Mouse (Mus musculus) liver, postnatal 0 days (tissue): ENCODE measurements around the gene Duox2. TPM values are rescaled to one million over a fixed set of nuclear protein-coding genes. Genes with fewer than 3 reads are reported as not detected.

Experiments
- ATAC-seq: fragments of 200-750 bp; cut with Nextera tagmentation; 2 replicates; pipeline ENCODE4 v1.8.0; 2017; ENCODE audit warnings: mild to moderate bottlenecking, moderate library complexity
- DNase-seq: peaks from one replicate; pipeline ENCODE4 v3.0.0-alpha.2; 2016
- H3K27ac ChIP-seq: fragments of 300-500 bp; sonication (generic); 2 replicates; pipeline ENCODE4 v1.5.1; 2014; ENCODE audit warnings: antibody characterized with exemption, moderate library complexity, mild to moderate bottlenecking, low read depth
- H3K27me3 ChIP-seq: fragments of 300-500 bp; sonication (generic); 2 replicates; pipeline ENCODE4 v1.6.1; 2014; ENCODE audit warnings: low read length, control low read depth, mixed read lengths; ENCODE audit not compliant: insufficient read depth
- H3K36me3 ChIP-seq: fragments of 300-500 bp; sonication (generic); replicated peaks from 2 replicates; pipeline ENCODE4 v1.6.1; 2014; ENCODE audit warnings: mild to moderate bottlenecking, control low read depth, low read length, moderate library complexity, mixed read lengths; ENCODE audit not compliant: insufficient read depth
- H3K4me1 ChIP-seq: fragments of 300-500 bp; sonication (generic); 2 replicates; pipeline ENCODE4 v1.6.1; 2014; ENCODE audit warnings: antibody characterized with exemption, mild to moderate bottlenecking, control low read depth; ENCODE audit not compliant: insufficient read depth
- H3K4me2 ChIP-seq: fragments of 300-500 bp; sonication (generic); 2 replicates; pipeline ENCODE4 v1.6.1; 2014; ENCODE audit warnings: low read depth, mild to moderate bottlenecking, low read length, moderate library complexity, mixed read lengths
- H3K4me3 ChIP-seq: fragments of 300-500 bp; sonication (generic); 2 replicates; pipeline ENCODE4 v1.5.1; 2014; ENCODE audit warnings: low read depth, low read length
- H3K9ac ChIP-seq: fragments of 300-500 bp; sonication (generic); replicated peaks from 2 replicates; pipeline ENCODE4 v1.6.1; 2014; ENCODE audit warnings: mild to moderate bottlenecking, moderate library complexity
- H3K9me3 ChIP-seq: fragments of 300-500 bp; sonication (generic); 2 replicates; pipeline ENCODE4 v1.6.1; 2016; ENCODE audit warnings: mild to moderate bottlenecking, control low read depth, low read length, mixed read lengths
- CTCF ChIP-seq: sonication (generic); IDR thresholded peaks from 2 replicates; pipeline ENCODE4 v1.5.1; 2016; ENCODE audit warnings: antibody characterized with exemption, low read depth
- EP300 ChIP-seq: IDR thresholded peaks from 2 replicates; pipeline ENCODE4 v1.6.1; 2016; ENCODE audit warnings: antibody characterized with exemption, low read depth, mild to moderate bottlenecking
- WGBS: fragments of 180-500 bp; shearing (Covaris S2); extraction: QIAGEN DNeasy Blood & Tissue Kit; methylation state at CpG from one replicate; pipeline ENCODE4 v1.1.7; 2014; ENCODE audit not compliant: insufficient replicate concordance; 5-methylcytosine and 5-hydroxymethylcytosine counted together
- polyA plus RNA-seq: library from polyadenylated mRNA; unstranded; fragments of >200 nt; fragmentation: Nextera tagmentation; extraction: Ambion mirVana; gene quantifications from 2 replicates; pipeline ENCODE4 v1.2.1, GENCODE M21; 2015

Gene Duox2
- polyA plus RNA-seq, 1 experiment from 2014 or later = 0.02 TPM

DNA sequence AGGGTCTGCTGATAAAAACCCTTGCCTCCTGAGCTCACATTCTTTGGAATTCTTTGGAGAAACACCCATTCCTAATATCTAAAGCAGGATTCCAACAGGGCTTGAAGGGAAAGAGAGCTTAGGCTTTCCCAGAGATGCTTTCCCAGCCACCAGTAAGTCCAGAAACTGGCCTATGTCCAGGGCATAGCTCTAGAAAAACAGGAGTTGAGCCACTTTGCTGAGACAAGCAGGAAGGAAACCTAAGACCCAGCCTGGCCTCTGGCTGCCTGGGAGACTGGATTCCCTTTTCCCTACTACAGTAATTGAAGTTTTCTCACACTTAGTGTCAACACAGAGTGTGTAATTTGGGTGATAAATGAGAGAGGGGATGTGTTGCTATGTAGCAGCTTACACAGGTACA is 61.9 kb downstream of the Duox2 start:
- ATAC-seq (no peak), DNase-seq (no peak)
- no peaks in the 10 kb centered on the region for H3K27me3 ChIP-seq
- H3K36me3 ChIP-seq = no peaks in the 10 kb centered on the region; the same call in 1 of the 2 replicates
- TF ChIP-seq EP300 (no peak), CTCF (no peak)
- no peaks in the 10 kb centered on the region for H3K9me3 ChIP-seq
- H3K4me2 ChIP-seq = peak overlapping the region; percentile 90
- H3K4me3 ChIP-seq = peak overlapping the region; percentile 71
- 0 out of 2 replicates have a peak overlapping the region, but pooled peaks have one; percentile 11 for H3K9ac ChIP-seq
- peak overlapping the region; percentile 90 for H3K27ac ChIP-seq
- peaks cover 24% of the 10 kb centered on the region for H3K4me1 ChIP-seq

DNA sequence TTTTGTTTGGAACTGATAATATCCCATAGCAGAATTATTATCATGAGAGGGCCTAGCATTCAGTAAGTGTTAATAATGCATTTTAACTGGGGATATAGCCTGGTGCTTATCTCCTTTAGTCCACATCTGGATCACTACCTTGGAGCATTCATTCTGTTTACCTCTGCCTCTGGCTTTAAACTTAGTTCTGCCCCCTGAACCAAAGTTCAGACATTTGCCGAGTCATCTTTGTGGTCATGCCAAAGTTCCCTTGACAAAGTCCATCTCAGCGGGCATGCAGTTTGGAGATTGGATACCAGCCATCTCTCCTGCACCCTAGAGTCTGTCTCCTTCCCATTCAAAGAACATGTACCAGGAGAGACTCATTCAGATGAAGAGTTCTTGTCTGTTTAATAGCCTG is 62.8 kb downstream of the Duox2 start:
- peak; percentile 62 for ATAC-seq
- peak overlapping the region; percentile 90 for H3K4me2 ChIP-seq
- no peaks in the 10 kb centered on the region for H3K9me3 ChIP-seq
- DNase-seq = peak; percentile 59
- peaks cover 24% of the 10 kb centered on the region for H3K4me1 ChIP-seq
- H3K27ac ChIP-seq = peak overlapping the region; percentile 90
- peak overlapping the region; percentile 76 for H3K9ac ChIP-seq
- peak overlapping the region; percentile 71 for H3K4me3 ChIP-seq
- TF ChIP-seq EP300 (peak; percentile 70), CTCF (no peak)
- H3K36me3 ChIP-seq = no peaks in the 10 kb centered on the region; the same call in 1 of the 2 replicates
- 22% methylated on average over 2 of the region's 2 CpGs for WGBS
- no peaks in the 10 kb centered on the region for H3K27me3 ChIP-seq

DNA sequence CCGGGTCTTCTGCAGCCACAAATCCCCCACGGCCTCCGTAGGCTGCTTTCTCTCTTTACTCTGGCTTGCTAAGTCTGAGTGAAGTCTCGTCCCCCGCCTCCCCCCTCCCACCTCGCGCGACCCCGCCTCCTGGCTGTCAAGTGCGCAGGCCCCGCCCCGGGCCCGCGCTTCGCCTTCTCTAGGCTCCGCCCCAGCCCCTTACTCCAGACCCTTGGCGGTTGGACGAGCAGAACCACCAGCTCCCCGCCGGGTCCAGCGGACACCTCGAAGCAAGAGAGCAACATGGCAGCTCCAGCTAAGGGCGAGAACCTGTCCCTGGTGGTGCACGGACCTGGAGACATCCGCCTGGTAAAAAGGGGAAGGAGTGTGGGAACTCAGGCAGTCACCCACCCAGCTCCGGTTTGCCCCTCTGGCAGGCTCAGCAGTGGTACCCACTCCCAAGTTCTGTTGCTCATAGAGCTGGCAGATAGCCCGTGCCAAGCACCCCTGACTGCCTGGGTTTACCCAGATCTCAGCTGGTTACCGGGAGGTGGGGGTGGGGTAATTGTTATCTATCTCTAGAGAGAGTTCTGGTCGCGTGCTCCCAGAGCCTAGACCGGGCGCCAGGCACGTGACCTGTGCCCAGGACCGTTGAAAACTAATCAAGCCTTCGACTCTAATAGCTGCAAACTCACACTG is 63.5 kb downstream of the Duox2 start, which contains the start of gene Sord:
Gene Sord (plus strand): TSS at position 139 of the 678 bp plus-strand sequence.
- peak; percentile 85 for DNase-seq
- Histone ChIP-seq H3K36me3 (no peaks in the 10 kb centered on the region; the same call in 1 of the 2 replicates), H3K4me2 (peak within 1 kb of the TSS; percentile 90), H3K4me3 (peak within 1 kb of the TSS; percentile 71), H3K27ac (peak within 1 kb of the TSS; percentile 90), H3K9ac (peak within 1 kb of the TSS; percentile 76), H3K9me3 (no peaks in the 10 kb centered on the region), H3K4me1 (peaks cover 23% of the 10 kb centered on the region), H3K27me3 (no peaks in the 10 kb centered on the region)
- peak; percentile 83 for ATAC-seq
- TF ChIP-seq EP300 (peak; percentile 35), CTCF (no peak)
- 1% methylated on average over 34 of the region's 35 CpGs for WGBS

DNA sequence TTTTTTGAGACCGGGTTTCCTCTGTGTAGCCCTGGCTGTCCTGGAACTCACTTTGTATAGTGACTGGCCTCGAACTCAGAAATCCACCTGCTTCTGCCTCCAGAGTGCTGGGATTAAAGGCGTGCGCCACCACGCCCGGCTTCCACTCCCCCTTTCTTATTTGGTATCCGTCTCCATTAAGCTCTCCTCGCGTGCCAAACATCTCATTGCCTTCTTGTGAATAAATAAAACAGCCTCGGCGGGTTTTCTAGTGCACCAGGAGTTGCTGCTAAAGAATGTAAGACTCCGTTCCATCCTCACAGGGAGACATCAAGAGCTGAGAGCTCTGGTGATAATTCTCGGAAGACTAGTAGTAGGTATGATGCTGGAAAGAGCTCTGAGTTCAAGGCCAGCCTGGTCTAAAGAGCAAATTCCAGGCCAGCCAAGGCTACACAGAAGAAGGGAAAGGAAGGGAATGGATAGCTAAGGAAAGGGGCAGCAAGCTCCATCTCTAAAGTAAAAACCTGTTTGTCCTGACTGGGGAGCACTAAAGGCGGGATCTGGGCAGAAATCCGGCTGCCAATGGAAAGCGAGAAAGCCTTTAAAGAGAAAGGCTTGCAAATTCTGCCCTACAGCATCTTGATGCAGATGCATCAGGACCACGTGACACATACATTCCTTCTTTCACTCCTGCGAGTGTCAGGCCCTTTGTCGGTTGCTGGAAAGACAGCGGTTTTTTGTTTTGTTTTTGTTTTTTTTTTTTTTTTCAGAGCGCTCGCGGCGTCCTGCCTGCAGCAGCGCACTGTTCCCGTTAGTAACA is 64.3 kb downstream of the Duox2 start:
- 9% methylated on average over 26 of the region's 26 CpGs for WGBS

DNA sequence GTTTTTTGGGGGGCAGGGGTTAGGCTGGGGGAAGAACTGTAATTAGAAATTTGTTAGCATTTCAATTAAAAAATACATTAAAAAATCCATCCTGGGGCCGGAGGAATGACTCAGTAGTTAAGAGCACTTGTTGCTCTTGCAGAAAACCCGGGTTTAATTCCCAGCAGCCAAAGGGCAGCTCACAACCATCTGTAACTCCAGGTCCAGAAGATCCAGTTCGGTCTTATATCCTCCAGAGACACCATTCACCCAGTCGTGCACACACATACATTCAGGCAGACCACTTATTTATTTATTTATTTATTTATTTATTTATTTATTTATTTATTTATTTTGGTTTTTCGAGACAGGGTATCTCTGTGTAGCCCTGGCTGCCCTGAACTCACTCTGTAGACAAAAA is 64.9 kb downstream of the Duox2 start:
- peaks cover 22% of the 10 kb centered on the region for H3K4me1 ChIP-seq
- no peaks in the 10 kb centered on the region for H3K27me3 ChIP-seq
- DNase-seq (no peak), ATAC-seq (no peak)
- H3K36me3 ChIP-seq = no peaks in the 10 kb centered on the region; the same call in 1 of the 2 replicates
- no peak overlapping the region for H3K9ac ChIP-seq
- no peak for TF ChIP-seq CTCF
- no peak for TF ChIP-seq EP300
- H3K27ac ChIP-seq = 0 out of 2 replicates have a peak overlapping the region, but pooled peaks have one; percentile 90
- H3K4me3 ChIP-seq = no peak overlapping the region
- H3K9me3 ChIP-seq = no peaks in the 10 kb centered on the region
- no peak overlapping the region for H3K4me2 ChIP-seq
- 58% methylated on average over 5 of the region's 5 CpGs for WGBS

More for the DNA sequence above, 64.3 kb downstream of the Duox2 start:
- no peak for TF ChIP-seq EP300
- TF ChIP-seq CTCF = no peak
- Histone ChIP-seq H3K36me3 (no peaks in the 10 kb centered on the region; the same call in 1 of the 2 replicates), H3K9ac (peak overlapping the region; percentile 76), H3K4me2 (peak overlapping the region; percentile 90), H3K4me1 (peaks cover 22% of the 10 kb centered on the region), H3K27me3 (no peaks in the 10 kb centered on the region), H3K4me3 (peak overlapping the region; percentile 71), H3K9me3 (no peaks in the 10 kb centered on the region), H3K27ac (peak overlapping the region; percentile 90)
- DNase-seq (peak; percentile 29), ATAC-seq (peak; percentile 3; the same call in 1 of the 2 replicates)

- ATAC-seq (no peak), DNase-seq (no peak)
- Histone ChIP-seq H3K9ac (no peak overlapping the region), H3K9me3 (no peaks in the 10 kb centered on the region), H3K27ac (no peak overlapping the region), H3K36me3 (no peaks in the 10 kb centered on the region; the same call in 1 of the 2 replicates), H3K4me2 (no peak overlapping the region), H3K4me1 (peaks cover 20% of the 10 kb centered on the region), H3K27me3 (no peaks in the 10 kb centered on the region), H3K4me3 (no peak overlapping the region)
- 91% methylated on average over 9 of the region's 9 CpGs for WGBS
- TF ChIP-seq EP300 (no peak), CTCF (no peak)
These were observed 66.6 kb downstream of the Duox2 start for GRCm38 (mm10) chr2:122231616-122232015.
